Mouse (Mus musculus): ENCODE measurements at regions not wholly inside any gene's neighbourhood (a gene's known extent, or its start where the extent isn't known, plus 50 kb on each side); places are given as distances from the start of the nearest gene placed in this dataset.

DNA sequence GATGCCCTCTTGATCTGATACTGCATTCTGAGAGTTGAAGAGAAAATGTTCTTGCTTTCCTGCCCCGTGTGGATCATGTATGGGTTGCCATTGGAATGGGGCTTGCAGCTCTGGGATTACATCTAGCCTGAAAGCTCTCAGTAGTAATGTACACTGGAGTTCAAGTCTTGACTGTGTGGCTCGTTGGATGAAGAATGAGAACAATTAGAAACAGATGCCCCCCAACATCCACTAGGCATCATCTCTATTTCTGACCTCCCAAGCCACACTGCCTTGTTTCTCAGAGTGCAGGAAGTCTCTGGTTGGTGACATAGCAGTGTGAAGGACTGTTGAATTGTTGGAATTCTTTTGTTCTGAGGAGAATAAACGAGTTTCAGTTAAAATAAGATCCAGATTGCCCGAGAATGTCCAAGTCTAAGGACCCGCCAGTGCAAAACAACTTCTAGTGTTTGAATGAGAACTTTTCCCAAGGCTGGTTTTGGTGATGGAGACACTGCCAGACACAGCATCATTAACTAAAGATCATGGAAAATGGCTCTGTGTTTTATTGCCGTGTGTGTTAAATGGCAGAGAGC, 272.4 kb downstream of the 1500009L16Rik start:
- peak overlapping the region; percentile 54; the same call in 1 of the 2 replicates for H3K27ac ChIP-seq (ENCODE audit: low read depth)
- DNase-seq (ENCODE audit: low spot score), result no peak

DNA sequence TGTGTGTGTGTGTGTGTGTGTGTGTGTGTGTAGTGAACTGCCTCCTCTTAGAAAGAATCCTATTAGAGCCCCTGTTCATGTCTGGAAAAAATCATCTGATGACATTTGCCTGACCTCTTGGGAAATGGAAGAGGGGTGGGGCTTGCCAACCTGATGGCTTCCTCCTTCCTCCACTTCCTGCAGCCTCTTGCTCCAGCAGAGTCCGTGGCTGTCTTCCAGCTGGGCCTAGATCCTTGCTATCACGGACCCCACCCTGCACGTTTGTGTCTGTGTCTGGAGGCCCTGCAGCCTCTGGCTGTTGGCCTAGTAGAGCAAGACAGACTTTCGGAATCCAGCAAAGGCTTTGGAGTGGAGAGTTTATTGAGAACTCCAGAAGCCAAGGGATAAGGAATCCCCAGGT, 273.2 kb downstream of the 1500009L16Rik start:
- ATAC-seq (replicated peaks; ENCODE audit: low FRiP score, low TSS enrichment, low read depth), result peak; percentile 77; the same call in 1 of the 2 replicates
- no peaks in the 10 kb centered on the region for H3K36me3 ChIP-seq (ENCODE audit: control insufficient read depth, insufficient read depth, low read length)
- peak; percentile 54 for DNase-seq (ENCODE audit: low spot score)
- H3K27me3 ChIP-seq (replicated peaks; ENCODE audit: control insufficient read depth, insufficient read depth, low read length), result no peaks in the 10 kb centered on the region
- peaks cover 19% of the 10 kb centered on the region for H3K4me1 ChIP-seq (replicated peaks; ENCODE audit: control insufficient read depth, insufficient read depth, low read length)
- 26% methylated on average over 4 of the region's 4 CpGs for WGBS
- no peaks in the 10 kb centered on the region for H3K9me3 ChIP-seq (ENCODE audit: control insufficient read depth, low read length)
- H3K4me3 ChIP-seq (ENCODE audit: low read depth, low read length), result no peak overlapping the region
- H3K27ac ChIP-seq (ENCODE audit: low read depth), result peak overlapping the region; percentile 54; the same call in 1 of the 2 replicates
- no peak overlapping the region for H3K4me2 ChIP-seq (ENCODE audit: low read length)
- no peak overlapping the region for H3K9ac ChIP-seq (ENCODE audit: low read length)

More for the DNA sequence above, 272.4 kb downstream of the 1500009L16Rik start:
- no peaks in the 10 kb centered on the region for H3K27me3 ChIP-seq (replicated peaks; ENCODE audit: control insufficient read depth, insufficient read depth, low read length)
- H3K4me2 ChIP-seq (ENCODE audit: low read length), result no peak overlapping the region
- WGBS, result 41% methylated on average over 6 of the region's 6 CpGs
- H3K4me1 ChIP-seq (replicated peaks; ENCODE audit: control insufficient read depth, insufficient read depth, low read length), result peaks cover 19% of the 10 kb centered on the region
- ATAC-seq (replicated peaks; ENCODE audit: low FRiP score, low TSS enrichment, low read depth), result no peak
- H3K9me3 ChIP-seq (ENCODE audit: control insufficient read depth, low read length), result no peaks in the 10 kb centered on the region
- no peaks in the 10 kb centered on the region for H3K36me3 ChIP-seq (ENCODE audit: control insufficient read depth, insufficient read depth, low read length)
- no peak overlapping the region for H3K4me3 ChIP-seq (ENCODE audit: low read depth, low read length)
- no peak overlapping the region for H3K9ac ChIP-seq (ENCODE audit: low read length)

DNA sequence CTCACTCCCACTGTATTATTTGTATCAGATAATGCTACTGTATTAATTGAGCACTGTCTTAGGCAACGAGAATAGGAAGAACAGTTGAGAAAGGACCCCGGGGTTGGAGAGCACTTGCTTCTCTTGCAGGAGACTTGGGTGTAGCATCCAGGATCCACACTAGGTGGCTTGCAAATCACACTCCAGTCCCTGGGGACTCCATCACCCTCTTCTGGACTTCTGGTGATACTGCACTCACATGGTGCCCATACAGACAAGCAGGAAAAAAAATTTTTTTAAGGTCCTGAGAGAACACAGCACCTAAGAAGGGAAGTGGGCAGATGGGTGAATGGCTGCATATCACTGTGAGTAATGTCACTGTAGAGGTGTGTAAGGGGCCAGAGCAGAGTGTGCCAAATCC, 273.8 kb downstream of the 1500009L16Rik start:
- Histone ChIP-seq H3K4me3 (ENCODE audit: low read depth, low read length) (no peak overlapping the region), H3K9me3 (ENCODE audit: control insufficient read depth, low read length) (no peaks in the 10 kb centered on the region), H3K27ac (ENCODE audit: low read depth) (no peak overlapping the region; the same call in 1 of the 2 replicates), H3K9ac (ENCODE audit: low read length) (no peak overlapping the region), H3K27me3 (replicated peaks; ENCODE audit: control insufficient read depth, insufficient read depth, low read length) (no peaks in the 10 kb centered on the region), H3K4me2 (ENCODE audit: low read length) (no peak overlapping the region), H3K4me1 (replicated peaks; ENCODE audit: control insufficient read depth, insufficient read depth, low read length) (peaks cover 19% of the 10 kb centered on the region), H3K36me3 (ENCODE audit: control insufficient read depth, insufficient read depth, low read length) (no peaks in the 10 kb centered on the region)
- WGBS, result 77% methylated on average over 2 of the region's 2 CpGs
- ATAC-seq (replicated peaks; ENCODE audit: low FRiP score, low TSS enrichment, low read depth) (no peak), DNase-seq (ENCODE audit: low spot score) (no peak)

DNA sequence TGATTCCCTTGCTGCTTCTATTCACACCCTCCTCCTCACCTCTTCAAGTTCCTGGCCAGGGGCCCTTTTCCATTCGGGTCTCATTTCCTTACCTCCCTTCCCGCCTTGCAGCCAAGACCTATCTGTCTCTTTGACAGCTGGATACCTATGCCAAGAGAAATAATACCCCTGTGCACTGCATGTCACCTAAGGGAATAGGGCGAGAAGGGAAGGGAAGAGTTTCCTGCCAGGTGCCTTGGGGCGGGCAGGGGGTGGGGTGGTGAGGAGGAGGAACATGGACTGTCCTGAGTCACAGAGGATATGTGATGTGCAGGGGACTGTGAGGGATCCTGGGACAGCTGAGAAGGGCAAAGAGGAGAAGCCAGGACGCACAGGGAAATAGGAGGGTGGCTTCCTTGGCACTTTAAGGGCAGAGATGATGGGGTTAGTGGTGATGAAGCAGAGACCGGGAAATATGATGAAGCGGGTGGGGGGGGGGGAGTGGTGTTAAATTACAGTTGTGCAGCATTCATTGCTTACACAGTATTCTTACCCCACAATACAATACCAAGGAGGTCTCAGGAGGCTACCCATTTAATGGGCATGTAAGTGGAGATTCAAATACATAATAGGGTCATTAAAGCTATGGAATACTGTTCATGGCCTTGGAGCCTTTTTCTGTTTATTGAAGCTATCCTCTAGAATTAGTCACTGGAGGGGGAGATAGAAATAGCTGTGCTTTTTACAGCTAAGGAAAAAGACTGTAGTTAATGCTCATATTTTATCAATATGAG, 278.0 kb downstream of the 1500009L16Rik start:
- Histone ChIP-seq H3K36me3 (ENCODE audit: control insufficient read depth, insufficient read depth, low read length) (no peaks in the 10 kb centered on the region), H3K9me3 (ENCODE audit: control insufficient read depth, low read length) (no peaks in the 10 kb centered on the region), H3K4me3 (ENCODE audit: low read depth, low read length) (no peak overlapping the region), H3K27ac (ENCODE audit: low read depth) (no peak overlapping the region), H3K9ac (ENCODE audit: low read length) (no peak overlapping the region), H3K27me3 (replicated peaks; ENCODE audit: control insufficient read depth, insufficient read depth, low read length) (no peaks in the 10 kb centered on the region), H3K4me2 (ENCODE audit: low read length) (no peak overlapping the region), H3K4me1 (replicated peaks; ENCODE audit: control insufficient read depth, insufficient read depth, low read length) (peaks cover 7% of the 10 kb centered on the region; the same call in 1 of the 2 replicates)
- DNase-seq (ENCODE audit: low spot score), result no peak
- 61% methylated on average over 7 of the region's 7 CpGs for WGBS
- ATAC-seq (replicated peaks; ENCODE audit: low FRiP score, low TSS enrichment, low read depth), result no peak

DNA sequence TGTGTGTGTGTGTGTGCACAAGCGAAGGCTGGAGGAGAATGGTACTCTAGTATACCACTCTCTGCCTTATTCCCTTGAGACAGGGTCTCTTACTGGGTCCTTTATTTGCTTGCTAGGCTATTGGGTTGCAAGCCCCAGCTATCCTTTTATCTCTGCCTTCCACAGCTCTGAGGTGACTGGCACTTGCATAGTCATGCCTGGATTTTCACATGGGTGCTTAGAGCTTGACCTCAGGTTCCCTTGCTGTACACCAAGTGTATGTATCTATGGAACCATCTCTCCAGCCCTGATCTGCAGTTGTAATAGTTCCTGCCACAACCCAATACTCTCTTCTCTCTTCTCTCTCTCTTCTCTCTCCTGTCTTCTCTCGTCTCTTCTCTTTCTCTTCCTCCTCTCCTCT, 280.1 kb downstream of the 1500009L16Rik start:
- no peak for ATAC-seq (replicated peaks; ENCODE audit: low FRiP score, low TSS enrichment, low read depth)
- Histone ChIP-seq H3K4me3 (ENCODE audit: low read depth, low read length) (no peak overlapping the region), H3K4me1 (replicated peaks; ENCODE audit: control insufficient read depth, insufficient read depth, low read length) (0 out of 2 replicates have a peak, but pooled peaks cover 3% of the 10 kb centered on the region), H3K36me3 (ENCODE audit: control insufficient read depth, insufficient read depth, low read length) (no peaks in the 10 kb centered on the region), H3K27me3 (replicated peaks; ENCODE audit: control insufficient read depth, insufficient read depth, low read length) (no peaks in the 10 kb centered on the region), H3K4me2 (ENCODE audit: low read length) (no peak overlapping the region), H3K27ac (ENCODE audit: low read depth) (no peak overlapping the region), H3K9ac (ENCODE audit: low read length) (no peak overlapping the region), H3K9me3 (ENCODE audit: control insufficient read depth, low read length) (no peaks in the 10 kb centered on the region)
- DNase-seq (ENCODE audit: low spot score), result no peak
- WGBS, result 60% methylated on average over 2 of the region's 2 CpGs

DNA sequence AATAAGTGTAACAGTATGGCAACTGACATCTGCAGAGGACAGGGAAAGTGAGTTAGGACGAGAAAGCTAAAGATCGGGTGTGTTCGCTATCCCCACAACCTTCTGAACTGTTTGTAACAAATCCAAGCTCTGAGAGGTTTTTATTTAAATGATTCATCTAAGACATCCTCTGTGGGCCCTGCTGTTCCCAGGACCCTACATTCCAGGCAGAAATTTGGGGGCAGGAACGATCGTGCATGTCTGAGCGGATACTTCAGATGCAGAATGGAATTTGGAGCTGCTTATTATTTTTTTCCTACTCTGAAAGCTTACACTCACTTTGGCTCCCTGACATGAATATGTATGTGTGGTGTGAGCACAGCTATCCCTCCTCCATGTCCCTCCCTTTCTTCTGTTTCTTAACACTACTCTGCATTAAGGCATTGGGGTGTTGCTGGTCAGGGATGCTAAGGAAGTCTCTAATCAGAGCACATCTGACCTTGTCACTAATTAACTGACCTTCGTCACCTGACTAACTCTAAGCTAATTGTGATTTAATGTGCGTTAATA, 281.0 kb downstream of the 1500009L16Rik start:
- Histone ChIP-seq H3K36me3 (ENCODE audit: control insufficient read depth, insufficient read depth, low read length) (no peaks in the 10 kb centered on the region), H3K9ac (ENCODE audit: low read length) (no peak overlapping the region), H3K27me3 (replicated peaks; ENCODE audit: control insufficient read depth, insufficient read depth, low read length) (no peaks in the 10 kb centered on the region), H3K4me3 (ENCODE audit: low read depth, low read length) (no peak overlapping the region), H3K27ac (ENCODE audit: low read depth) (peak overlapping the region; percentile 20; the same call in 1 of the 2 replicates), H3K4me1 (replicated peaks; ENCODE audit: control insufficient read depth, insufficient read depth, low read length) (0 out of 2 replicates have a peak, but pooled peaks cover 3% of the 10 kb centered on the region), H3K9me3 (ENCODE audit: control insufficient read depth, low read length) (no peaks in the 10 kb centered on the region), H3K4me2 (ENCODE audit: low read length) (no peak overlapping the region)
- no peak for ATAC-seq (replicated peaks; ENCODE audit: low FRiP score, low TSS enrichment, low read depth)
- no peak for DNase-seq (ENCODE audit: low spot score)
- WGBS, result 47% methylated on average over 8 of the region's 8 CpGs

DNA sequence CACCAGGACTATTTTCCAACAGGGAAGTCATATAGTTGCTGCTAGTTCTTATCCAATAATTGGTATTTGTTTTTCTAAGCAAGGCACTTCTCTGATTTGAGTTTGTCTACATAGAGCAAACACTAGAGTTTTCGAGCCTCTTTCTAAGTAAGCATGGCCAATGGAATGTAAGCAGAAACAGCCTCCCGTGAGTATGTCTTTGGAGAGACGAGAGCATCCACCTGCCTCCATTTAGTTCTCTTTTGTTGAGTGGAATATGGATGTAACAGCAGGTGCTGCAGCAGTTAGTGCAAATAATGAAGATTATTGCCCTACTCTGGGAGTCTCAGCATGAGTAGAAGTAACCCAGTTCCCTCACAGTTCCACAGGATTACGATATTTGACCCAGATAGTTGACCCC, 286.3 kb downstream of the 1500009L16Rik start:
- WGBS, result 57% methylated on average over 4 of the region's 4 CpGs
- H3K27me3 ChIP-seq (replicated peaks; ENCODE audit: control insufficient read depth, insufficient read depth, low read length), result no peaks in the 10 kb centered on the region
- no peak overlapping the region for H3K4me2 ChIP-seq (ENCODE audit: low read length)
- H3K4me3 ChIP-seq (ENCODE audit: low read depth, low read length), result no peak overlapping the region
- no peak overlapping the region for H3K9ac ChIP-seq (ENCODE audit: low read length)
- DNase-seq (ENCODE audit: low spot score) (no peak), ATAC-seq (replicated peaks; ENCODE audit: low FRiP score, low TSS enrichment, low read depth) (no peak)
- no peaks in the 10 kb centered on the region for H3K9me3 ChIP-seq (ENCODE audit: control insufficient read depth, low read length)
- H3K36me3 ChIP-seq (ENCODE audit: control insufficient read depth, insufficient read depth, low read length), result no peaks in the 10 kb centered on the region
- no peak overlapping the region for H3K27ac ChIP-seq (ENCODE audit: low read depth)
- no peaks in the 10 kb centered on the region for H3K4me1 ChIP-seq (replicated peaks; ENCODE audit: control insufficient read depth, insufficient read depth, low read length)

DNA sequence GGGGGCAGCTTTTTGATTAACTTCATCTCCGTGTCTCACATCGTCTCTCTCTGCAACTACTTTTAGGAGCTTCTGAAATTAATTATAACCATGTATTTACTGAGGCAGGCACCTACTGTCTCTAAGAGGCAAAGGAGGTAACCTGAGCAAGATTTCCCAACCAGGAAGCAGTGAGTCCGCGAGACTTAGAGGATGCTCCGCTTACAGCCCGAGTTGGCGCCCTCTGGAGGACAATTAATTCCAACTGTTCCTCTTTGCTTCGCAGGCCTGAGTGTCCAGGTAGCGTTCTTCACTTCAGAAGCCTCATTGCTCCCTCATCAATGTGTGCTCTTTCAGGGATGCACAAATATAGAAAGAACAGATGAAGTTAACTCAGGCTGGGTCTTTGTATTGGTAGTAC, 296.7 kb downstream of the 1500009L16Rik start:
- H3K4me2 ChIP-seq (ENCODE audit: low read length), result peak overlapping the region; percentile 14; the same call in 1 of the 2 replicates
- no peaks in the 10 kb centered on the region for H3K9me3 ChIP-seq (ENCODE audit: control insufficient read depth, low read length)
- H3K4me3 ChIP-seq (ENCODE audit: low read depth, low read length), result no peak overlapping the region
- 20% methylated on average over 9 of the region's 9 CpGs for WGBS
- H3K9ac ChIP-seq (ENCODE audit: low read length), result no peak overlapping the region
- H3K27ac ChIP-seq (ENCODE audit: low read depth), result no peak overlapping the region
- H3K27me3 ChIP-seq (replicated peaks; ENCODE audit: control insufficient read depth, insufficient read depth, low read length), result no peaks in the 10 kb centered on the region
- ATAC-seq (replicated peaks; ENCODE audit: low FRiP score, low TSS enrichment, low read depth) (no peak), DNase-seq (ENCODE audit: low spot score) (peak; percentile 69)
- no peaks in the 10 kb centered on the region for H3K36me3 ChIP-seq (ENCODE audit: control insufficient read depth, insufficient read depth, low read length)
- peaks cover 7% of the 10 kb centered on the region for H3K4me1 ChIP-seq (replicated peaks; ENCODE audit: control insufficient read depth, insufficient read depth, low read length)

All from intestine, embryonic 14.5 days (tissue).